Mouse (Mus musculus): ENCODE data around the gene Cflar. TPM values are rescaled to one million over a fixed set of nuclear protein-coding genes. Genes with fewer than 3 reads are reported as not detected.
"Not testable (repeated sequence)": the region's sequence is repeated elsewhere in the genome, so short reads cannot be mapped to it uniquely, and the experiment has no call there.

The Cflar gene
- polyA plus RNA-seq, 1 experiment: 15.4 TPM

- H3K27me3 ChIP-seq (ENCODE audit: control insufficient read depth, insufficient read depth, low read length): no peaks in the 10 kb centered on the region
- WGBS: 81% methylated on average over 5 of the region's 5 CpGs
- H3K4me3 ChIP-seq (replicated peaks; ENCODE audit: insufficient read depth, low read depth, low read length): no peak overlapping the region
- no peak for TF ChIP-seq CTCF (IDR thresholded peaks at IDR 0.05; ENCODE audit: borderline replicate concordance, insufficient read depth, low read depth, low read length)
- DNase-seq: no peak
- H3K4me1 ChIP-seq (ENCODE audit: control insufficient read depth, insufficient read depth, low read length): no peaks in the 10 kb centered on the region; the same call in 1 of the 2 replicates
- H3K27ac ChIP-seq (ENCODE audit: insufficient read depth, low read length): no peak overlapping the region
Observed at GRCm38 (mm10) chr1:58742571-58743021, 31.3 kb downstream of the Cflar start.

DNA sequence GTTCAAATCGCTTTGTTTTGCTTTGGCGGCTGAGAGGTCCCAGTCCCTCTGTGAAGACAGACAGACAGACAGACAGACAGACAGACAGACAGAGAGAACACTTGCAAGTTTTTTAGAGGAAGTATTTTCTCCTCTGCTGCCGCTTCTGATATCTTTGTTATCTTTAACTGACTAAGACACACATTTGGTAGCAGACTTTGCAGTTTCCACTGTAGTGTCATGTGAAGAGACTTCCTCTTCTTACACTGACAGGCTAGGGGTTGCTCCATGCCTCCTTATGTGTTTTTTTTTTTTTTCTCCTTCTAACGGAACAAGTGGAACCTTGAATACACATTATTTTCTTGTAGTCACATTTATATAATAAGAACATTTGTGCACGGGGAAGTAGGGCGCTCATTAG, 31.9 kb downstream of the Cflar start:
- 98% methylated on average over 6 of the region's 6 CpGs for WGBS
- no peak overlapping the region for H3K4me3 ChIP-seq (replicated peaks; ENCODE audit: insufficient read depth, low read depth, low read length)
- no peaks in the 10 kb centered on the region; the same call in 1 of the 2 replicates for H3K4me1 ChIP-seq (ENCODE audit: control insufficient read depth, insufficient read depth, low read length)
- DNase-seq: no peak
- TF ChIP-seq POLR2A (IDR thresholded peaks at IDR 0.05; ENCODE audit: borderline replicate concordance, insufficient read depth, low read length): no peak
- TF ChIP-seq CTCF (IDR thresholded peaks at IDR 0.05; ENCODE audit: borderline replicate concordance, insufficient read depth, low read depth, low read length): no peak
- H3K27ac ChIP-seq (ENCODE audit: insufficient read depth, low read length): no peak overlapping the region
- H3K27me3 ChIP-seq (ENCODE audit: control insufficient read depth, insufficient read depth, low read length): no peaks in the 10 kb centered on the region

DNA sequence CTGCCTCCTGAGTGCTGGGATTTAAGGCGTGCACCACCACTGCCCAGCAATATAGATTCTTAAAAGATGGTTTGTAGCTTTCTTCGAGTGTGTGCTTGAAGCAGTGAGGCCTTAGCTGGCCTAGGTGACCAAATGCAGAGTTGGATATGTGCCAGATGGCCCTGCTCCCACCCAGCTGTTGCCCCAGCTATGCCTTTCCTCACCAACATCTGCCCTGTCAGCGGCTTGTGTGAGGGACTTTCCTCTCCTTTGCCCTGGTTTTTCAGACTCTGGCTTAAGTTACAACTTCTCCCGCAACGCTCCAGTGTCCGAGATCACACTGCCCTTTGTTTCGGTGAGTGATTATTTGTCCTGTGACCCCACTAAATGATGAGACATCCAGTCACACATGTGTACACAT, 33.3 kb downstream of the Cflar start:
- Histone ChIP-seq H3K27me3 (ENCODE audit: control insufficient read depth, insufficient read depth, low read length) (no peaks in the 10 kb centered on the region), H3K27ac (ENCODE audit: insufficient read depth, low read length) (no peak overlapping the region), H3K4me3 (replicated peaks; ENCODE audit: insufficient read depth, low read depth, low read length) (no peak overlapping the region), H3K4me1 (ENCODE audit: control insufficient read depth, insufficient read depth, low read length) (no peaks in the 10 kb centered on the region)
- 84% methylated on average over 7 of the region's 7 CpGs for WGBS
- no peak for DNase-seq
- no peak for TF ChIP-seq CTCF (IDR thresholded peaks at IDR 0.05; ENCODE audit: borderline replicate concordance, insufficient read depth, low read depth, low read length)
- no peak for TF ChIP-seq POLR2A (IDR thresholded peaks at IDR 0.05; ENCODE audit: borderline replicate concordance, insufficient read depth, low read length)

GRCm38 (mm10) chr1:58746880-58747279, 35.6 kb downstream of the Cflar start:
- TF ChIP-seq CTCF (IDR thresholded peaks at IDR 0.05; ENCODE audit: borderline replicate concordance, insufficient read depth, low read depth, low read length) (peak; percentile 70; the same call in 1 of the 2 replicates), POLR2A (IDR thresholded peaks at IDR 0.05; ENCODE audit: borderline replicate concordance, insufficient read depth, low read length) (no peak)
- peak; percentile 68 to 70 for DNase-seq
- no peaks in the 10 kb centered on the region for H3K27me3 ChIP-seq (ENCODE audit: control insufficient read depth, insufficient read depth, low read length)
- H3K4me1 ChIP-seq (ENCODE audit: control insufficient read depth, insufficient read depth, low read length): no peaks in the 10 kb centered on the region
- no peak overlapping the region for H3K27ac ChIP-seq (ENCODE audit: insufficient read depth, low read length)
- H3K4me3 ChIP-seq (replicated peaks; ENCODE audit: insufficient read depth, low read depth, low read length): no peak overlapping the region
- 62% methylated on average over 9 of the region's 9 CpGs for WGBS

DNA sequence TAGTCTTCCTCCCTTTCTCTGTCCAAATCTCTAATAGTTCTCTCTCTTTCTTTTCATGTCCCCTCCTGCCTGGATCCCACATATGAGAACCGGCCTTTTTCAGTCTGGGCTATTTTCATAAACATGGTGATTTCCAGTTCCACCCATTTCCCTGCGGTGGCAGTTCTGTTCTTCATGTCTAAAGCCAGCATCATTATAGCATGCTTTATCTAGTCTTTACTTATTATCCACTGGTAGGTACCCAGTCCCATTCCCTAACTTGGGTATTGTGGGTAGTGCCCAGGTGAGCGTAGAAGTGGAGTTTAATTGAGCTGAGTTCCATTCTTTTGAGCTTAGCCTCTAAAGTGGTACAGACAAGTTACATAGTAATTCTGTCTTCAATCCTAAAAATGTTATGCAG, 48.1 kb downstream of the Cflar start:
- no peak for DNase-seq
- no peak overlapping the region for H3K27ac ChIP-seq (ENCODE audit: insufficient read depth, low read length)
- no peaks in the 10 kb centered on the region for H3K27me3 ChIP-seq (ENCODE audit: control insufficient read depth, insufficient read depth, low read length)
- no peak overlapping the region for H3K4me3 ChIP-seq (replicated peaks; ENCODE audit: insufficient read depth, low read depth, low read length)
- WGBS: 90% methylated on average over 3 of the region's 3 CpGs
- TF ChIP-seq POLR2A (IDR thresholded peaks at IDR 0.05; ENCODE audit: borderline replicate concordance, insufficient read depth, low read length): no peak
- no peak for TF ChIP-seq CTCF (IDR thresholded peaks at IDR 0.05; ENCODE audit: borderline replicate concordance, insufficient read depth, low read depth, low read length)
- H3K4me1 ChIP-seq (ENCODE audit: control insufficient read depth, insufficient read depth, low read length): no peaks in the 10 kb centered on the region

GRCm38 (mm10) chr1:58760581-58760980, 49.3 kb downstream of the Cflar start:
- DNase-seq: no peak
- 91% methylated on average over 1 of the region's 1 CpGs for WGBS
- no peaks in the 10 kb centered on the region for H3K4me1 ChIP-seq (ENCODE audit: control insufficient read depth, insufficient read depth, low read length)
- no peaks in the 10 kb centered on the region for H3K27me3 ChIP-seq (ENCODE audit: control insufficient read depth, insufficient read depth, low read length)
- no peak overlapping the region for H3K27ac ChIP-seq (ENCODE audit: insufficient read depth, low read length)
- H3K4me3 ChIP-seq (replicated peaks; ENCODE audit: insufficient read depth, low read depth, low read length): no peak overlapping the region
- TF ChIP-seq CTCF (IDR thresholded peaks at IDR 0.05; ENCODE audit: borderline replicate concordance, insufficient read depth, low read depth, low read length) (no peak), POLR2A (IDR thresholded peaks at IDR 0.05; ENCODE audit: borderline replicate concordance, insufficient read depth, low read length) (no peak)

DNA sequence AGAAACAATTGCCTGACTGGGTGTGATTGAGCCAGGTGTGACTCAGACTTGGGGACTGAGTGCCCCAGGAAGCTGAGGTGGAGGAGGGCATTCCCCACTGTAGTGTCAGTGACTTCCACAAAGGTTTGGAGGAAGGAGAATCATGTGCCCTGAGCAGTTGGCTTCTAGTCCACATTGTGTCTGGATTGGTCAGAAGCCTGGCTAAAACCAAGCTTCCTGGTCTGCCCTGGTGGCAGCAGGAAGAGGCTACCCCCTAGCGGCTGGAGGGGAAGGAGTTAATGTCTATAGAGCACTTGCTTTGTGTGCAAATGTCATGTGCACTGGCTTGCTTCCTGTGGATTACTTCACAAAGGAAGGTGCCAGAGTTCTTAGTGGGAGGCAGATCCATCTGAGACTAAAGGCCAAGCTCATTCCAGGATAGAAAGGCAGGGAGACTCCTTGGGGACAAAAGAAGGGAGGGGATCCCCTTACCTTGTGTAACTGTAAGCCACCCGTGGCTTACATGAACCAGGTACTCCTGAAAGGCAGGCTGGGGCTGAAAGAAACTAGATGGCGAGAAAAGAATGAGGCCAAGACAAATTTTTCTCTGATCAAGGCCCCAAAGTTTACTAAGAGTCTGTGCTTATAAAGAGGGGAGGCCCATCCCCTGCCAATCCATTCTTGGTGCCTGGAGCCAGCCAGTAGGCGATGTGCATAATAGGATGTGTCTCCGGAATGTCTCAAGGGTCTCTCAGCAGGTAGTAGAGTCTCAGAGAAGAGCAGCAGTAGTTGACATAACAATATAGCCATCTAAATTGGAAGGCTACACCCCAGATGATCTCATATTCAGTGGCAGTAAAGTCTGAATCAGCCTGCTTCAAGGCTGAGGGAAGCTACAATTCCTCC, 50.3 kb downstream of the Cflar start:
- H3K27me3 ChIP-seq (ENCODE audit: control insufficient read depth, insufficient read depth, low read length); DNase-seq; H3K27ac ChIP-seq (ENCODE audit: insufficient read depth, low read length); H3K4me1 ChIP-seq (ENCODE audit: control insufficient read depth, insufficient read depth, low read length); H3K4me3 ChIP-seq (replicated peaks; ENCODE audit: insufficient read depth, low read depth, low read length): not testable (repeated sequence)
- 37% methylated on average over 5 of the region's 5 CpGs for WGBS

- no peak for TF ChIP-seq CTCF (IDR thresholded peaks at IDR 0.05; ENCODE audit: borderline replicate concordance, insufficient read depth, low read depth, low read length)
- no peak for TF ChIP-seq POLR2A (IDR thresholded peaks at IDR 0.05; ENCODE audit: borderline replicate concordance, insufficient read depth, low read length)
- Histone ChIP-seq H3K4me1 (ENCODE audit: control insufficient read depth, insufficient read depth, low read length) (no peaks in the 10 kb centered on the region), H3K27ac (ENCODE audit: insufficient read depth, low read length) (no peak overlapping the region), H3K4me3 (replicated peaks; ENCODE audit: insufficient read depth, low read depth, low read length) (no peak overlapping the region), H3K27me3 (ENCODE audit: control insufficient read depth, insufficient read depth, low read length) (no peaks in the 10 kb centered on the region)
- 83% methylated on average over 5 of the region's 5 CpGs for WGBS
- no peak for DNase-seq
Observed at GRCm38 (mm10) chr1:58762576-58762975, 51.3 kb downstream of the Cflar start.

DNA sequence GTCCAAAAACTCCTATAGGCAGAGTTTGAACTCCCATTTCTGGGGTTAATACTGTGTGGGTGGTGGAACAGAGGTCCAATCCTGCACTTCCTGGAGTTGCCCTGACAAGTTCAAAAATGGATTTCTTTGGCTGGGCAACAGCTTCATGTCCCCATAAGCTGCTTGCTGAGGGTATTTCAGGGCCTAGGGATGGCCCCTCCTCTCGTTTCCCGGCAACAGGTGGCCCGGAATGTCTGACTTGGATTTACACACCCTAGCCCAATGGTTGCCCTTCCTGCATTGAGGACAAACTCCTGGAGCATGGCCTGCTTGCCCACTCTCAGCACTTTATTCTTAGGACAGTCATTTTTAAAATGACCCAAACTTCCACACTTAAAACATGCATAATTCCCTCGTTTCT, 55.1 kb downstream of the Cflar start:
- H3K4me1 ChIP-seq (ENCODE audit: control insufficient read depth, insufficient read depth, low read length); H3K27me3 ChIP-seq (ENCODE audit: control insufficient read depth, insufficient read depth, low read length); H3K27ac ChIP-seq (ENCODE audit: insufficient read depth, low read length); DNase-seq; H3K4me3 ChIP-seq (replicated peaks; ENCODE audit: insufficient read depth, low read depth, low read length): not testable (repeated sequence)
- 62% methylated on average over 4 of the region's 4 CpGs for WGBS

Measured in cerebellum, adult 2 months (tissue).